Mouse (Mus musculus): Measurements from ENCODE around the gene Tspan10. TPM values are rescaled to one million over a fixed set of nuclear protein-coding genes. Genes with fewer than 3 reads are reported as not detected.
A peak's percentile ranks its signal among the peaks of the same experiment; 100 is the strongest.

Tspan10 gene
- polyA plus RNA-seq, 1 experiment from 2014 or later, result not detected

DNA sequence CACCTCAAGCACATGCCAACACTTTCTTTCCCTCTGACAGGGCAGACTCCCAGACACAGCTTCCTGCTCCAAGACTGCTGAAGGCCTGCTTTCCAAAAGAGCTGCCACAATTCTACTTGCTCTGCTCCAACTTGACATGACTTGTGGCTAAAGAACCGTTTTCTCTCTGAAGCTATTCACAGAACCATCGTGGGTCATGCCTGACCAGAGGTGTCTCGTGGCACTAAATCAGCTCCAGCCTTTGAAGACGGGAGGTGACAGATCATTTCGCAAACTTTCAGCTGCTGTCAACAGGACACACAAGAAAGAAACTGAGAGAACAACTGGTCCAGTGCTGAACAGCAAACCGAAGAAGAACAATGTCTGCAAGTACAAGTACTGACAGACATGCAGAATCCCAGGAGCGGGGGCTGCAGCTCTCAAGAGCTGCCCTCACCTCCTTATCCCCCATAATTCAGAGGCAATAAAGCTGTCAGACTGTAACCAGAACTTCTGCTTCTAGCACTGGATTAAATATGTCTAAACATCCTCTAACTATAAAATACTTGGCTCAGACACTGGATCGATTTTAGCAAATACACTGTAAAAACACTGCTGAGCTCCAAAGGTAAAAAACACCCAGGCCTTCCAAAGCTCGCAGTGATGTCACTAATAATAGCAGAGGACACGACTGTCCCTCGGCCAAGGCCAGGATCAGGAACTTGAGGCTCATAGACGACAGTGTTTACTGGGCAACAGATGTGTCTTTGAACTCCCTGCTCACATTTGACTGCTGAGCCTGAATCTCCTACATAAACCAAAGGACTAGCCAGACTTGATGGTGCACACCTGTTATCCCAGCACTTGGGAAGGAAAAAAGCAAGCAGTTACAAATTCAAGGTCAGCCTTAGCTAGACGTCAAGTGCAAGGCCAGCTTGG is 19.5 kb upstream of the Tspan10 start:
- Histone ChIP-seq H3K4me3 (ENCODE audit: low read depth, low read length) (no peak overlapping the region), H3K4me1 (ENCODE audit: control insufficient read depth, insufficient read depth, low read length) (no peaks in the 10 kb centered on the region), H3K36me3 (ENCODE audit: control insufficient read depth, insufficient read depth, low read length) (peaks cover 32% of the 10 kb centered on the region), H3K9me3 (replicated peaks; ENCODE audit: control insufficient read depth, low read length, poor library complexity, severe bottlenecking) (no peaks in the 10 kb centered on the region), H3K4me2 (ENCODE audit: low read length) (no peak overlapping the region), H3K27me3 (ENCODE audit: control insufficient read depth, insufficient read depth, low read depth, low read length) (no peaks in the 10 kb centered on the region), H3K9ac (ENCODE audit: low read depth, low read length) (no peak overlapping the region), H3K27ac (ENCODE audit: low read length) (no peak overlapping the region)
- ATAC-seq, result no peak
- 90% methylated on average over 13 of the region's 13 CpGs for WGBS

DNA sequence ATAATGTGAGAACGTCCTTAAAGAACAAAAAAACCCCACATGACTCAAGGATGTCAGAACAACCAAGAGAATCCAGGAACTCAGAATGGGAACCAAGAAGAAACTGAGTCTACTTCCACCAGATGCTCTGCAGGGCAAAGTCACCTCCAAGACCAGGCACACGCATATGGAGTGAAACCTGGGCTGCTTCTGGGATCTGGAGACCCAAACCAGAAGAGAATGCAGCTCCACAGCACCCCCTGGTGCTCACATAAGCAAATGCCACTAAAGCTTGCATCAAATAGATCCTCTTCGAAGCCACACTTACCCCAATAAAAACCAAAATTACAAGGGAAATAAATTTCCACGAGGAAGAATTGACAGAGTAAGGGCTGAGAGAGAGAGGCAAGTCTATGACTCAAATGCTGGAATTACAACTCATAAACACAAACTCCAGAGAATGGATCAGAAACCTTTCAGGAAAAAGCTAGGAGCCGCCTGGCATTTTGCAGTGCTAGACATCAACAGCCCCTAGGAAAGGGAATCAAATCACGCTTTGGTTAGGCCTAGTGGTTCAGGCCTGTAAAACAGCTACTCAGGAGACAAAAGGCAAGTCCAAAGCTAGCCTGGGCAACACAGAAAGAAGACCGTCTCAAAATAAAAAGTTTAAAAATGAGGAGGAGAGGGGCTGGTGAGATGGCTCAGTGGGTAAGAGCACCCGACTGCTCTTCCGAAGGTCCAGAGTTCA is 18.7 kb upstream of the Tspan10 start:
- 67% methylated on average over 9 of the region's 9 CpGs for WGBS
- no peaks in the 10 kb centered on the region for H3K4me1 ChIP-seq (ENCODE audit: control insufficient read depth, insufficient read depth, low read length)

DNA sequence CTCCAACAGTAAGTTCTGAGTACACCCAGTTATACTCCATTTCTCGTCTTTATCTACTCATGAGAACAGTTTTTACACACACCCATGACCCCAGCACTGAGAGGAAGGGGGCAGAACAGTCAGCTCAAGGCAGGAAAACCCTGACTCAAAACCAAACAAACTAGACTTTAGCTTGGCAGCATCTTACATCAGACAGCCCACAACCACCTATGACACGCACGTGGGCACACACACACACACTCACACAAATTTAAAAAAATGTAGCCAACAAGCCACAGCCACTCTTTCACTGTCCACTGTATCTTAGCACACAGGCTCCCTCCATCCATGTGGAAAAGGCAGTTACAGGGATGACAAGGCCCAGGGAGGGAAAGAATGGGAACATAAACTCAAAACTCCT is 15.7 kb upstream of the Tspan10 start:
- Histone ChIP-seq H3K27ac (ENCODE audit: low read length) (no peak overlapping the region), H3K4me1 (ENCODE audit: control insufficient read depth, insufficient read depth, low read length) (no peaks in the 10 kb centered on the region), H3K4me2 (ENCODE audit: low read length) (no peak overlapping the region), H3K9ac (ENCODE audit: low read depth, low read length) (no peak overlapping the region), H3K9me3 (replicated peaks; ENCODE audit: control insufficient read depth, low read length, poor library complexity, severe bottlenecking) (no peaks in the 10 kb centered on the region), H3K36me3 (ENCODE audit: control insufficient read depth, insufficient read depth, low read length) (peaks cover 26% of the 10 kb centered on the region), H3K4me3 (ENCODE audit: low read depth, low read length) (no peak overlapping the region), H3K27me3 (ENCODE audit: control insufficient read depth, insufficient read depth, low read depth, low read length) (no peaks in the 10 kb centered on the region)
- ATAC-seq, result no peak
- WGBS, result 89% methylated on average over 3 of the region's 3 CpGs

More for the DNA sequence above, 18.7 kb upstream of the Tspan10 start:
- peaks cover 34% of the 10 kb centered on the region for H3K36me3 ChIP-seq (ENCODE audit: control insufficient read depth, insufficient read depth, low read length)
- ATAC-seq, result no peak
- no peaks in the 10 kb centered on the region for H3K9me3 ChIP-seq (replicated peaks; ENCODE audit: control insufficient read depth, low read length, poor library complexity, severe bottlenecking)
- H3K4me2 ChIP-seq (ENCODE audit: low read length), result no peak overlapping the region
- no peak overlapping the region for H3K9ac ChIP-seq (ENCODE audit: low read depth, low read length)
- H3K27ac ChIP-seq (ENCODE audit: low read length), result no peak overlapping the region
- H3K27me3 ChIP-seq (ENCODE audit: control insufficient read depth, insufficient read depth, low read depth, low read length), result no peaks in the 10 kb centered on the region
- no peak overlapping the region for H3K4me3 ChIP-seq (ENCODE audit: low read depth, low read length)

DNA sequence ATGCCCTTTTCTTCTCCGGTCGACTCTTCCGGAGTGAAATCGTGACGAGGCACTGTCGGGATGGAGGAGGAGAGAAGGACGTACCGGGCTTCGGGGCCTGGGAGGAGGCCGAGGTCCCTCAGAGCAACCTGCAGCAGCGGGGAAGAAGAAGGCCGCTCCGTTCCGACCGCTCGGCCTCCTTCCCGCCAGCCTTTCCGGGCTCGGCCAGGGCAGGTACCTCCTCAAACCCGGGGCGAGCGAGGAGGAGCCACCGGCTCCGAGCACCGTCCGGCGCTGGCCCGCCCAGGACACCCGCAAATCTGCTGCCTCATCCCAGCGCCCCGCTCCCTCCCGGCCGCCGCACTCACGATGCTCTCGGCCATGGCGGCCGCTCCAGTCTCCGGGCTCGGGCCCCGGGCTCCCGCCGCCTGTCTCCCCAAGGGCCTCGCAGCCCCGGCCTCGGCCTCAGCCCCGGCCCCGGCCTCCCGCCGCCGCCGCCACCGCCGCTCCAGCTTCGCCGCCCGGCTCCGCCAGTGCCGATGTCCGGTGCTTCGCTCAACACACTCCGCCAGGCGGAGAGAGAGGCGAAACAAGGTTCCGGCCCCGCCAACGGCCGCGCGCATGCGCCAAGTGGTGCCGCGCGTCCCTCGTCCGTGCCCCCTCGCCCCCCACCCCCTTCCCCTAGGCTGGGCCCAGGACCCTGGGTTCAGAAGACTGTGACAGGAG is 5.1 kb upstream of the Tspan10 start, which contains the start of gene Nploc4:
Gene Nploc4, minus strand, starts transcription at position 557 of the 705 bp plus-strand sequence.
- H3K27ac ChIP-seq (ENCODE audit: low read length), result peak within 1 kb of the TSS; percentile 82
- peak within 1 kb of the TSS; percentile 99 for H3K9ac ChIP-seq (ENCODE audit: low read depth, low read length)
- H3K36me3 ChIP-seq (ENCODE audit: control insufficient read depth, insufficient read depth, low read length), result peaks cover 8% of the 10 kb centered on the region
- WGBS, result 1% methylated on average over 61 of the region's 77 CpGs
- no peaks in the 10 kb centered on the region for H3K9me3 ChIP-seq (replicated peaks; ENCODE audit: control insufficient read depth, low read length, poor library complexity, severe bottlenecking)
- no peaks in the 10 kb centered on the region for H3K27me3 ChIP-seq (ENCODE audit: control insufficient read depth, insufficient read depth, low read depth, low read length)
- H3K4me3 ChIP-seq (ENCODE audit: low read depth, low read length), result peak within 1 kb of the TSS; percentile 98
- H3K4me1 ChIP-seq (ENCODE audit: control insufficient read depth, insufficient read depth, low read length), result peaks cover 12% of the 10 kb centered on the region
- peak within 1 kb of the TSS; percentile 92 for H3K4me2 ChIP-seq (ENCODE audit: low read length)
- peak; percentile 82 for ATAC-seq

DNA sequence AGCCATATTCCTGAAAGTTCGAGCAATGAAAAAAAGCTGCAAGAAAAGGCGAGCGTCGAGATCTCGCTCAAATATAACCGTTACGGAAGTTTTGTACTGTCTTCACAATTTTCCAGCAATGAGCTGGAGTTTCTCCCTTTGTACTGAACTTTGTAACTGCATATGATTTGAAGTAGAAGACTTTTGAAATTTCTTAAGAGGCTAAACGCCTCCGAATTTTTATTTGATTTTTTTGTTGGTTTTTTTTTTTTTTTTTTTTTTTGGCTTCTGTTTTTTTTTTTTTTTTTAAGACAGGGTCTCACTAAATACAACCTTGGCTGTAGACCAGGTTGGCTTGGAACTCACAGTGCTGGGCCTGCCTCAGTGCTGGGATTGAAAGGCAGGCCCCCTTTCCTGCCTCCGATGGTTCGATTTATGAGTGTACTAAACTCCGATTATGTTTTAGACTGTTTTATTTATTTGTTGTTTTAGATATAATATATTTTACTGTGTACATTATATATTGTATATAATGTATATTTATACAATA is 4.5 kb upstream of the Tspan10 start:
- 32% methylated on average over 12 of the region's 12 CpGs for WGBS
- peaks cover 3% of the 10 kb centered on the region for H3K36me3 ChIP-seq (ENCODE audit: control insufficient read depth, insufficient read depth, low read length)

DNA sequence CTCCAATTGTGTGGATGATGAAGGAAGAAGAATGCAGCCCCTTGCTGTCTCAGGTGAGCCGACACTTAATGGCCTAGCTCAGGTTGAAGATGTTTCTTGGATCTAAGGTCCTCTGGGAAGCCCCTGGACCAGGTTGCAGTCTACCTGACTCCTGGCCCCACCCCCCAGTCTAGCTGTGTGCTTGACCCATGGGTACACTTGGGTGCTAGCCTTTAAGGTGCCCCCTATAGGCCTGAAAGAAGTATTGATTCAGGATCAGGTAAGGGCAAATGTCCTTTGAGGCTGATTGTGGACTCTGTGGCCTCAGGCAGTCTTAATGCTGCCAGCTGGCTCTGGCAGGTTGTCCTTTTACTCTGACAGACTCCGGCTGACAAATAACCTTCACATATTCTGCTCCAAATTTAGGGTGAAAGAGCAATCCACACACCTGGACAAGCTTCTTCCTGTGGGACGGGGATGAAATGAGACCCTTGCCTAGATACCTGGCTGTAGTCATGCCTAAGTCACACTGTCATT is 379 bp downstream of the Tspan10 start:
- H3K36me3 ChIP-seq (ENCODE audit: control insufficient read depth, insufficient read depth, low read length), result no peaks in the 10 kb centered on the region
- no peak overlapping the region for H3K9ac ChIP-seq (ENCODE audit: low read depth, low read length)
- H3K4me3 ChIP-seq (ENCODE audit: low read depth, low read length), result no peak overlapping the region
- ATAC-seq, result no peak
- no peaks in the 10 kb centered on the region for H3K9me3 ChIP-seq (replicated peaks; ENCODE audit: control insufficient read depth, low read length, poor library complexity, severe bottlenecking)
- no peak overlapping the region for H3K4me2 ChIP-seq (ENCODE audit: low read length)
- 91% methylated on average over 3 of the region's 3 CpGs for WGBS
- H3K27ac ChIP-seq (ENCODE audit: low read length), result no peak overlapping the region
- no peaks in the 10 kb centered on the region for H3K4me1 ChIP-seq (ENCODE audit: control insufficient read depth, insufficient read depth, low read length)
- no peaks in the 10 kb centered on the region for H3K27me3 ChIP-seq (ENCODE audit: control insufficient read depth, insufficient read depth, low read depth, low read length)

More for the DNA sequence above, 4.5 kb upstream of the Tspan10 start:
- Histone ChIP-seq H3K4me1 (ENCODE audit: control insufficient read depth, insufficient read depth, low read length) (peaks cover 12% of the 10 kb centered on the region), H3K27me3 (ENCODE audit: control insufficient read depth, insufficient read depth, low read depth, low read length) (no peaks in the 10 kb centered on the region), H3K4me2 (ENCODE audit: low read length) (peak overlapping the region; percentile 92), H3K9ac (ENCODE audit: low read depth, low read length) (peak overlapping the region; percentile 99), H3K27ac (ENCODE audit: low read length) (peak overlapping the region; percentile 82; the same call in 1 of the 2 replicates), H3K9me3 (replicated peaks; ENCODE audit: control insufficient read depth, low read length, poor library complexity, severe bottlenecking) (no peaks in the 10 kb centered on the region), H3K4me3 (ENCODE audit: low read depth, low read length) (peak overlapping the region; percentile 98)
- ATAC-seq, result no peak

DNA sequence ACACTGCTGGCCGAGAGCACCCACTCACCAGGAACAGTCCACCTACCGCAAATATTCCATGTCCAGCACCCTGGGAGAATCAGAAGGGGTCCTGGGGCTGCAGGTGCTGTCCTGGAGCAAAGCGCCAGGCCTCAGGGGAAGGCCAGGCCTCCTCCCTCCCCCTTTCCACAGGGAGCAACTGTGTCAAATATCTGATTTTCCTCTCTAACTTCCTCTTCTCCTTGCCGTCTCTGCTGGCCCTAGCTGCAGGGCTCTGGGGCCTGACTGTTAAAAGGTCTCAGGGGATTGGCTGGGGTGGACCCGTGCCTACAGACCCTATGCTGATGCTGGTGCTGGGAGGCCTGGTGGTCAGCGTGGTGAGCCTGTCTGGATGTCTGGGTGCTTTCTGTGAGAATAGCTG is 1.7 kb downstream of the Tspan10 start:
- Histone ChIP-seq H3K36me3 (ENCODE audit: control insufficient read depth, insufficient read depth, low read length) (no peaks in the 10 kb centered on the region), H3K4me1 (ENCODE audit: control insufficient read depth, insufficient read depth, low read length) (no peaks in the 10 kb centered on the region), H3K4me3 (ENCODE audit: low read depth, low read length) (no peak overlapping the region), H3K9me3 (replicated peaks; ENCODE audit: control insufficient read depth, low read length, poor library complexity, severe bottlenecking) (no peaks in the 10 kb centered on the region), H3K27ac (ENCODE audit: low read length) (no peak overlapping the region), H3K9ac (ENCODE audit: low read depth, low read length) (no peak overlapping the region), H3K27me3 (ENCODE audit: control insufficient read depth, insufficient read depth, low read depth, low read length) (no peaks in the 10 kb centered on the region), H3K4me2 (ENCODE audit: low read length) (no peak overlapping the region)
- 78% methylated on average over 6 of the region's 6 CpGs for WGBS
- no peak for ATAC-seq

DNA sequence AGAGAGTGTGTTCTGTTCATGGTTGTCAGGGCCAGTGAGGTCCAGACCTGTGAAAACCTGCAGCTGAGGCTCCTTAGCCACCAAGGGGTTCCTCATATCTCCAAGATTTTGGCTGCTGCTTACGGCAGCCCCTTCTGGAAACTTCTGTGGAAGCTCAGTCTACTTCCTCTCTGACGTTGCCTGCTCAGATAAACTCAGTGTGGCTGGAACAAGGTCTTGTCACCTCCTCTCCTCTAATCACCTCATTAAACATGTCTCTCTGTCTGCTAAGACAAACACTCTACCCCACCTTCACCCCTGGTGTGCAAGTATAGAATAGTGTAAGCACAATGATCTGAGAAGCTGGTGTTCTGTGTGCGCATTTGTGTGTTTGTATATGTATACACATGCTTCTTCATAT is 3.0 kb downstream of the Tspan10 start:
- Histone ChIP-seq H3K9me3 (replicated peaks; ENCODE audit: control insufficient read depth, low read length, poor library complexity, severe bottlenecking) (no peaks in the 10 kb centered on the region), H3K27me3 (ENCODE audit: control insufficient read depth, insufficient read depth, low read depth, low read length) (no peaks in the 10 kb centered on the region), H3K4me2 (ENCODE audit: low read length) (no peak overlapping the region), H3K27ac (ENCODE audit: low read length) (no peak overlapping the region), H3K36me3 (ENCODE audit: control insufficient read depth, insufficient read depth, low read length) (no peaks in the 10 kb centered on the region), H3K4me3 (ENCODE audit: low read depth, low read length) (no peak overlapping the region), H3K4me1 (ENCODE audit: control insufficient read depth, insufficient read depth, low read length) (no peaks in the 10 kb centered on the region), H3K9ac (ENCODE audit: low read depth, low read length) (no peak overlapping the region)
- ATAC-seq, result no peak
- 86% methylated on average over 3 of the region's 3 CpGs for WGBS

Measured in midbrain, embryonic 16.5 days (tissue).